Mouse (Mus musculus): Measurements from ENCODE around the gene Ubac2. TPM values are rescaled to one million over a fixed set of nuclear protein-coding genes. Genes with fewer than 3 reads are reported as not detected.
"Not testable (repeated sequence)": the region's sequence is repeated elsewhere in the genome, so short reads cannot be mapped to it uniquely, and the experiment has no call there.

Ubac2 gene
- total and polyA plus RNA-seq, 2 experiments from 2014 or later: 43.6 to 51.7 TPM

DNA sequence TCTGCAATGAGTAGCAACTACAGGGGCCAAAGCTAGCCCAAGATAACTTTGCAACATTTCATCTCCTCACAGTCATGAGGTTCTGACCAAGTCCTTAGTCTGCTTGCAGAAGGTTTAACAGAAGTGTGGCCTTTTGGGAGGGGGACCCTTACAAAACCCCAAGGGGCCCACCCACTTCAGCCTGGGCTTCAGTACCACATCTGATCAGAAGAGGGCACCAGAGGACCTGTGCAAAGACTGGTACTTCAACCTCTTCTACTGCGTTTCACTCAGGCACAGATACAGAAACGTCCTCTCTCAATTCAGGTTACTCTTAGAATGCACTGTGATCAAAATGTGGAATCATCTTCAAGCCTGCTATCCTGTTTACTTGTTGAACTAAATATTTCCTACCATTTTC lies 186.1 kb downstream of the Ubac2 start:
- ATAC-seq (ENCODE audit: low FRiP score) (no peak), DNase-seq (ENCODE audit: low spot score) (peak; percentile 59)
- TF ChIP-seq CTCF (IDR thresholded peaks at IDR 0.05): peak; percentile 82
- 2% methylated on average over 2 of the region's 2 CpGs for WGBS
- no peak overlapping the region for H3K4me3 ChIP-seq (ENCODE audit: low read depth, low read length)
- no peak overlapping the region for H3K9ac ChIP-seq (replicated peaks; ENCODE audit: low read length, poor library complexity, severe bottlenecking)
- H3K4me1 ChIP-seq (ENCODE audit: insufficient read depth, low read length): no peaks in the 10 kb centered on the region
- H3K9me3 ChIP-seq (ENCODE audit: low read length): no peaks in the 10 kb centered on the region
- no peak overlapping the region for H3K4me2 ChIP-seq (ENCODE audit: low read depth, low read length, poor library complexity, severe bottlenecking)
- no peaks in the 10 kb centered on the region for H3K36me3 ChIP-seq (ENCODE audit: insufficient read depth, low read length)
- no peak overlapping the region for H3K27ac ChIP-seq (ENCODE audit: low read depth, low read length)
- H3K27me3 ChIP-seq (ENCODE audit: insufficient read depth, low read length): no peaks in the 10 kb centered on the region

DNA sequence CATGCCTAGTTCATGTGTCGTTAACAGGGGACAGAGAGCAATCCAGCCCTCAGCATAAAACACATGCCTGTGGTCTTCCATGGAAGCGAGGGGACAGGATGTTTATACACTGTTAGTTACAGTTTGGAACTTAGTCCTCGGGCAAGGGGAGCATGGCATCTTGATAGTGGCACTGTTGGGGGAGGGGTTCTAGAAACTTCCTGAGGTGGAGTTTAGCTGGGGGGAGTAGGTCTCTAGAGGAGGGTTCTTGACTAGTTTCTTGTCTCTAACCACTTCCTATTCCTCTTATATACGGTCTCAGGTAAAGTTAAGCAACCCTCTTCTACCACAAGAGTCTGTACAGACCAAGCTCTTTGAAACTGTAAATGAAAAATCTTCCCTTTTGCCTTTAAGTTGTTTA lies 187.8 kb downstream of the Ubac2 start:
- H3K9me3 ChIP-seq (ENCODE audit: low read length): no peaks in the 10 kb centered on the region
- no peak for DNase-seq (ENCODE audit: low spot score)

DNA sequence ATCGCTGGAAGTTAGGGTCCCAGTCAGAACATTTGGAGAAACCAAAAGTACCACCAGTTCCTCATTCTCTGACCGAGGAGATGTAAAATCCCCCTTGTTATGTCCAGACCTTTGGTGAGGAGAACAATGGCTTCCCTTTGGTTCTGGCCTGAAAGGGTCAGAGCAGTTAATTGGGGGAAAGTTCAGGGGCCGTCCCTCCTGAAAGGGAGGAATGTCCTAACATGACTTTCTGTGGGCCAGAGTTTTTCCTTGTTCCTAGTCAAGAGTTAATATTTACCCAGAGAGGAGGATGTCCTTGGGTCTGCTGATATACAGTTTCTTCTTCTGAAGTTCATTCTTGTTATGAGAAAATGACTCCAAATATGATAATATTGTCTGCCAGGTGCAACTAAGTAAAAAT lies 189.6 kb downstream of the Ubac2 start:
- H3K4me1 ChIP-seq (ENCODE audit: insufficient read depth, low read length); H3K36me3 ChIP-seq (ENCODE audit: insufficient read depth, low read length); H3K4me2 ChIP-seq (ENCODE audit: low read depth, low read length, poor library complexity, severe bottlenecking); H3K27ac ChIP-seq (ENCODE audit: low read depth, low read length); H3K4me3 ChIP-seq (ENCODE audit: low read depth, low read length); DNase-seq (ENCODE audit: low spot score); H3K9ac ChIP-seq (replicated peaks; ENCODE audit: low read length, poor library complexity, severe bottlenecking); H3K9me3 ChIP-seq (ENCODE audit: low read length); ATAC-seq (ENCODE audit: low FRiP score); H3K27me3 ChIP-seq (ENCODE audit: insufficient read depth, low read length): not testable (repeated sequence)
- WGBS: 50% methylated on average over 3 of the region's 3 CpGs

More for the DNA sequence above, 187.8 kb downstream of the Ubac2 start:
- Histone ChIP-seq H3K27ac (ENCODE audit: low read depth, low read length) (no peak overlapping the region), H3K9ac (replicated peaks; ENCODE audit: low read length, poor library complexity, severe bottlenecking) (no peak overlapping the region), H3K27me3 (ENCODE audit: insufficient read depth, low read length) (no peaks in the 10 kb centered on the region), H3K36me3 (ENCODE audit: insufficient read depth, low read length) (no peaks in the 10 kb centered on the region), H3K4me3 (ENCODE audit: low read depth, low read length) (no peak overlapping the region), H3K4me2 (ENCODE audit: low read depth, low read length, poor library complexity, severe bottlenecking) (no peak overlapping the region), H3K4me1 (ENCODE audit: insufficient read depth, low read length) (no peaks in the 10 kb centered on the region)
- ATAC-seq (ENCODE audit: low FRiP score): no peak
- no peak for TF ChIP-seq CTCF (IDR thresholded peaks at IDR 0.05)
- WGBS: 87% methylated on average over 4 of the region's 4 CpGs

DNA sequence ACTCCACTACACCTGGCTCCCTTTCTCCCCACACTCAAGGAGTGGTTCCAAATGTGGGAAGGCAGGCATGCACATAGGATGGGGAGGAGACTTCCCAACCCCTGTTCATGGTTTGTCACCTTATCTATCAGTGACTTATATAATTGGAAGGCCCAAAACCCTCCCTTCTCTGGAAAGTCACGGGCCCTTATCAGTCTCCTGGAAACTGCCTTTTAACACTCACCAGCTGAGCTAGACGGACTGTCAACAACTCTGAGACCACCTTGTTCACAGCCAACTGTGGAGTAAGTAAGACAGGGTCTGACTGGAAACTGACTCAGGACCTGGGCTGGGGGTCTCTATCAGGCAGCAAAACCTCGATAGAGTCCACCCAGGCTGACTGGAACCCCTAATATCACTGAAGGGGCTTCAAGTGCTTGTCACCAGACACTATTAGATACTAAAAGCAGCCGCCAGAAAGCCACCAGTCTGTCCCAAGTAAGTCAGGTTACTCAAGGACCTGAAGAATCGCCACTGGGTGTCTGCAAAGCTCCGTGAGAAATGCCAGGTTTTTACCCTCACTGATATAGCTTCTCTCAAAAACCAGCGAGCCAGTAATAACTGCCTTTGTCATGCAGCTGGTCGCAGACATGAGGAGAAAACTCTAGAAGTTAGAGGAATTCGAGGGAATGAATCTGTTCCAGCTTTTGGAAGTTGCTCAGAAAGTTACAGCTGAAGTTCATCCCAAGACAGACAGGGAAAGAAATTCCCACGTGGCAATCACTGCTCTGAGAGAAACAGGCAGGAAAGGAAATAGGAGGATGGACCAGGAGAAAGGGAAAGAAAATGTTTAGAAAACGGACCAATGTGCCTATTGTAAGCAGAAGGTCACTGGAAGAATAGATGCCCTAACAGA lies 190.6 kb downstream of the Ubac2 start:
- no peaks in the 10 kb centered on the region for H3K36me3 ChIP-seq (ENCODE audit: insufficient read depth, low read length)
- ATAC-seq (ENCODE audit: low FRiP score): no peak
- no peak overlapping the region for H3K27ac ChIP-seq (ENCODE audit: low read depth, low read length)
- H3K9me3 ChIP-seq (ENCODE audit: low read length): no peaks in the 10 kb centered on the region
- no peak overlapping the region for H3K9ac ChIP-seq (replicated peaks; ENCODE audit: low read length, poor library complexity, severe bottlenecking)
- no peaks in the 10 kb centered on the region for H3K27me3 ChIP-seq (ENCODE audit: insufficient read depth, low read length)
- H3K4me1 ChIP-seq (ENCODE audit: insufficient read depth, low read length): no peaks in the 10 kb centered on the region
- WGBS: 72% methylated on average over 11 of the region's 11 CpGs
- no peak for DNase-seq (ENCODE audit: low spot score)
- TF ChIP-seq CTCF (IDR thresholded peaks at IDR 0.05): no peak
- no peak overlapping the region for H3K4me3 ChIP-seq (ENCODE audit: low read depth, low read length)
- H3K4me2 ChIP-seq (ENCODE audit: low read depth, low read length, poor library complexity, severe bottlenecking): no peak overlapping the region

DNA sequence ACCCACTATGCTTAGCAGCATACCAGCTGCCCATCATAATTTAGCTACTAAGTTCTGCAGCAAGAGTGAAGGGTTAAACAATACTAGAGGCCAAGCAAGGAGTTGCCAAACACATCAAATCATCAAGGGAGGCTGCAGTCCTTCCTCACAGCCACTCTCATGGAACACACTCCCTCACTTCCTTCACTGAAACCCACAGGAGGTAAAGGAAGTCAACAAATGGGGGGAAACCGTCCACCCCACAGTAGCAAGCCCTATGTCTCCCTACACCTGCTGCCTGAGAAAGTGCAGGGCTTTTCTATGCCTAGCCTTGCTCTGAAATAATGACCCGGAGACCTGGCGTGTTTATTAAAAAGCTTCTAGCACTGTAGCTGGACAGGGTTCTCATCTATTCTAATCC lies 191.5 kb downstream of the Ubac2 start:
- ATAC-seq (ENCODE audit: low FRiP score): no peak
- H3K4me1 ChIP-seq (ENCODE audit: insufficient read depth, low read length): no peaks in the 10 kb centered on the region

More for the DNA sequence above, 191.5 kb downstream of the Ubac2 start:
- 80% methylated on average over 3 of the region's 3 CpGs for WGBS
- Histone ChIP-seq H3K36me3 (ENCODE audit: insufficient read depth, low read length) (no peaks in the 10 kb centered on the region), H3K4me3 (ENCODE audit: low read depth, low read length) (no peak overlapping the region), H3K9me3 (ENCODE audit: low read length) (no peaks in the 10 kb centered on the region), H3K27ac (ENCODE audit: low read depth, low read length) (no peak overlapping the region), H3K9ac (replicated peaks; ENCODE audit: low read length, poor library complexity, severe bottlenecking) (no peak overlapping the region), H3K27me3 (ENCODE audit: insufficient read depth, low read length) (no peaks in the 10 kb centered on the region), H3K4me2 (ENCODE audit: low read depth, low read length, poor library complexity, severe bottlenecking) (no peak overlapping the region)
- TF ChIP-seq CTCF (IDR thresholded peaks at IDR 0.05): no peak
- no peak for DNase-seq (ENCODE audit: low spot score)

Other genes with a start within 250 kb of the Ubac2 start
- 68.8 and 70.5 TPM in 2 replicates for gene Dock9, start 80.8 kb upstream of the Ubac2 start, total RNA-seq (2014; rRNA removed)
- gene Dock9, start 80.8 kb upstream of the Ubac2 start, polyA plus RNA-seq (2015; fragmentation: Nextera tagmentation; extraction: Ambion mirVana): 13.8 and 14.0 TPM in 2 replicates
- gene Gpr18, start 37.2 kb downstream of the Ubac2 start, total RNA-seq (2014; rRNA removed): not detected in 2 replicates
- gene Gpr18, start 37.2 kb downstream of the Ubac2 start, polyA plus RNA-seq (2015; fragmentation: Nextera tagmentation; extraction: Ambion mirVana): 0.10 and 0.11 TPM in 2 replicates
- 0.52 and 1.3 TPM in 2 replicates for gene Gpr183, start 86.6 kb downstream of the Ubac2 start, total RNA-seq (2014; rRNA removed)
- gene Gpr183, start 86.6 kb downstream of the Ubac2 start, polyA plus RNA-seq (2015; fragmentation: Nextera tagmentation; extraction: Ambion mirVana): 0.49 and 0.64 TPM in 2 replicates
- 0.60 TPM in 1 of 2 replicates, not detected in the other for gene Timm8a2, start 156.1 kb downstream of the Ubac2 start, total RNA-seq (2014; rRNA removed)
- not detected in 2 replicates for gene Timm8a2, start 156.1 kb downstream of the Ubac2 start, polyA plus RNA-seq (2015; fragmentation: Nextera tagmentation; extraction: Ambion mirVana)
- 81.6 and 90.5 TPM in 2 replicates for gene Tm9sf2, start 228.4 kb downstream of the Ubac2 start, total RNA-seq (2014; rRNA removed)
- gene Tm9sf2, start 228.4 kb downstream of the Ubac2 start, polyA plus RNA-seq (2015; fragmentation: Nextera tagmentation; extraction: Ambion mirVana): 103 and 104 TPM in 2 replicates